Mouse (Mus musculus) forebrain, embryonic 11.5 days (tissue): Measurements from ENCODE around the gene Sgpp2. TPM values are rescaled to one million over a fixed set of nuclear protein-coding genes. Genes with fewer than 3 reads are reported as not detected.

ENCODE experiments used
- ATAC-seq: fragments of 200-750 bp; cut with Nextera tagmentation; replicated peaks from 2 replicates; pipeline ENCODE4 v1.8.0; 2017; ENCODE audit warnings: moderate TSS enrichment; ENCODE audit not compliant: low FRiP score
- DNase-seq: peaks from one replicate; pipeline ENCODE4 v3.0.0-alpha.2; 2017; ENCODE audit warnings: low spot score
- H3K27ac ChIP-seq: fragments of 300-500 bp; sonication (generic); 2 replicates; pipeline ENCODE4 v1.5.1; 2014; ENCODE audit warnings: low read depth, low read length
- H3K27me3 ChIP-seq: fragments of 300-500 bp; sonication (generic); 2 replicates; pipeline ENCODE4 v1.6.1; 2014; ENCODE audit warnings: mild to moderate bottlenecking, low read length, mixed read lengths; ENCODE audit not compliant: control insufficient read depth, insufficient read depth
- H3K36me3 ChIP-seq: fragments of 300-500 bp; sonication (generic); 2 replicates; pipeline ENCODE4 v1.6.1; 2014; ENCODE audit warnings: mild to moderate bottlenecking, low read length, moderate library complexity, mixed read lengths; ENCODE audit not compliant: control insufficient read depth, insufficient read depth
- H3K4me1 ChIP-seq: fragments of 300-500 bp; sonication (generic); replicated peaks from 2 replicates; pipeline ENCODE4 v1.6.1; 2014; ENCODE audit warnings: low read length, mixed read lengths; ENCODE audit not compliant: control insufficient read depth, insufficient read depth
- H3K4me2 ChIP-seq: fragments of 300-500 bp; sonication (generic); 2 replicates; pipeline ENCODE4 v1.6.1; 2014; ENCODE audit warnings: low read depth, mild to moderate bottlenecking, low read length, moderate library complexity, mixed read lengths; ENCODE audit not compliant: severe bottlenecking
- H3K4me3 ChIP-seq: fragments of 300-500 bp; sonication (generic); 2 replicates; pipeline ENCODE4 v1.5.1; 2014; ENCODE audit warnings: low read depth, low read length
- H3K9ac ChIP-seq: fragments of 300-500 bp; sonication (generic); 2 replicates; pipeline ENCODE4 v1.6.1; 2014; ENCODE audit warnings: low read length
- H3K9me3 ChIP-seq: fragments of 300-500 bp; sonication (generic); 2 replicates; pipeline ENCODE4 v1.6.1; 2016; ENCODE audit warnings: low read length, mixed read lengths; ENCODE audit not compliant: control insufficient read depth
- WGBS: fragments of 180-500 bp; shearing (Covaris S2); extraction: QIAGEN DNeasy Blood & Tissue Kit; methylation state at CpG from one replicate; pipeline ENCODE4 v1.1.7; 2014; 5-methylcytosine and 5-hydroxymethylcytosine counted together
- polyA plus RNA-seq: library from polyadenylated mRNA; unstranded; fragments of >200 nt; fragmentation: Nextera tagmentation; extraction: Ambion mirVana; gene quantifications from 2 replicates; pipeline ENCODE4 v1.2.1, GENCODE M21; 2014

Gene Sgpp2
- polyA plus RNA-seq, 1 experiment from 2014 or later = 3.2 TPM

DNA sequence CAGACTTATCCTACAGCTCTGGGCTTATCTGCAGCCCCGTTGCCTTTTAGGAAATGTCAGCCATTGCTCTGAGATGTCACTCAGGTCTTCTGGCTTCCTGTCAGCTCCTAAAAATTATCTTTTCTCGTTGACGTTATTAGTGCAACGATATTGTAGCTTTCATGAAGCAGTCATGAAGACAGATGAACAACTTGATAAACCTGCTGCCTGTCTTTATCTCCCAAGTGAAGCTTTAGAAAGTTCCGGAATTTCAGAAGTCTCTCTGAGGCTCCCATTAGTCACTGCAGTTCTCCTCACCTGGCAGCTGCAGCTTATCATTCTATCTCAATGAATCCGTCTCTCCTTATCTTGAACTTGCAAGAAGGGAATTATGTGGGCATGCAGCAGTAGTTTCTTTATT lies 13.9 kb downstream of the Sgpp2 start:
- Histone ChIP-seq H3K4me2 (no peak overlapping the region), H3K36me3 (no peaks in the 10 kb centered on the region), H3K9me3 (no peaks in the 10 kb centered on the region), H3K4me3 (no peak overlapping the region), H3K27me3 (no peaks in the 10 kb centered on the region), H3K9ac (no peak overlapping the region), H3K4me1 (no peaks in the 10 kb centered on the region), H3K27ac (no peak overlapping the region)
- 87% methylated on average over 6 of the region's 6 CpGs for WGBS
- ATAC-seq = no peak
- no peak for DNase-seq

- H3K4me3 ChIP-seq = no peak overlapping the region
- no peak overlapping the region for H3K4me2 ChIP-seq
- no peaks in the 10 kb centered on the region for H3K4me1 ChIP-seq
- 84% methylated on average over 6 of the region's 6 CpGs for WGBS
- no peak overlapping the region for H3K9ac ChIP-seq
- no peaks in the 10 kb centered on the region for H3K36me3 ChIP-seq
- no peak overlapping the region for H3K27ac ChIP-seq
- H3K27me3 ChIP-seq = no peaks in the 10 kb centered on the region
- ATAC-seq (no peak), DNase-seq (no peak)
- H3K9me3 ChIP-seq = no peaks in the 10 kb centered on the region
Measured at GRCm38 (mm10) chr1:78325851-78326250, 15.7 kb downstream of the Sgpp2 start.

DNA sequence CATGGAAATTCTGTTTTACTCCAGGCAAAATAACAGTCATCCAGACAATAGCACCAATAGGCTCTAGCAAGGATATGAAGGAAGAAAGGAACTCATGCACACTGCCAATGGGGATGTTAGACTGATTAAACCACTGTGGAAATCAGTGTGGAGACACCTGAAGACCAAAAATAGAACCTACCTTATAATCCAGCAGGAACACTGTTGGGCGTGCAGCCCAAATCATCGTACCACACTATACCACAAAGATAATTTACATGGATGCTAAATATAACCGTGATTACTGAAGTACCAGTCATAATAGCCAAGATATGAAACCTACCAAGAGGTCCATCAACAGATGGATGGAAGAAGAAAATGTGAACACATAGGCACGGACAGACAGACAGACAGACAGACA lies 18.5 kb downstream of the Sgpp2 start:
- DNase-seq (no peak), ATAC-seq (no peak)
- Histone ChIP-seq H3K4me1 (no peaks in the 10 kb centered on the region), H3K9ac (no peak overlapping the region), H3K4me2 (no peak overlapping the region), H3K27ac (no peak overlapping the region), H3K4me3 (no peak overlapping the region), H3K36me3 (no peaks in the 10 kb centered on the region), H3K27me3 (no peaks in the 10 kb centered on the region), H3K9me3 (no peaks in the 10 kb centered on the region)
- WGBS = 86% methylated on average over 4 of the region's 4 CpGs

DNA sequence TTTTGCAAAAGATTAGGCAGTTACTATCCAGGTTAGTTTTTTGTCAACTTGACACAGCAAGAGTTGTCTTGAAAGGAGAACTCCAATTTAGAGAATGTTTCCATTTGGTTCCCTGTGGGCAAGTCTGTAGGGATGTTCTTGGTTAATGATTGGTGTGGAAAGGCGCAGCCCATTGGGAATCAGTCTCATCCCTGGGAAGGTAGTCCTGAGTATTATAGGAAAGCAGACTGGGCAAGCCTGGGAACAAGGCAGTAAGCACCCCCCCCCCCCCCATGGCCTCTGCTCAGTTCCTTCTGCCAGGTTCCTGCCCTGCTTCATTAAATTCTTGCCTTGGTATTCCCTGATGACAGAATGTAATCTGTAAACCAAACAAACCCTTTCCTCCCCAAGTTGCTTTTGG lies 19.7 kb downstream of the Sgpp2 start:
- WGBS = 81% methylated on average over 1 of the region's 1 CpGs
- no peaks in the 10 kb centered on the region for H3K36me3 ChIP-seq

GRCm38 (mm10) chr1:78330620-78331158 lies 20.5 kb downstream of the Sgpp2 start:
- H3K36me3 ChIP-seq = no peaks in the 10 kb centered on the region
- ATAC-seq = no peak
- no peak overlapping the region for H3K4me2 ChIP-seq
- no peak overlapping the region for H3K9ac ChIP-seq
- no peaks in the 10 kb centered on the region for H3K9me3 ChIP-seq
- H3K27ac ChIP-seq = no peak overlapping the region
- H3K4me1 ChIP-seq = no peaks in the 10 kb centered on the region
- WGBS = 91% methylated on average over 5 of the region's 5 CpGs
- DNase-seq = no peak
- no peak overlapping the region for H3K4me3 ChIP-seq
- H3K27me3 ChIP-seq = no peaks in the 10 kb centered on the region

More for the DNA sequence above, 19.7 kb downstream of the Sgpp2 start:
- Histone ChIP-seq H3K4me3 (no peak overlapping the region), H3K4me2 (no peak overlapping the region), H3K27ac (no peak overlapping the region), H3K9me3 (no peaks in the 10 kb centered on the region), H3K9ac (no peak overlapping the region), H3K27me3 (no peaks in the 10 kb centered on the region), H3K4me1 (no peaks in the 10 kb centered on the region)
- ATAC-seq (no peak), DNase-seq (no peak)

DNA sequence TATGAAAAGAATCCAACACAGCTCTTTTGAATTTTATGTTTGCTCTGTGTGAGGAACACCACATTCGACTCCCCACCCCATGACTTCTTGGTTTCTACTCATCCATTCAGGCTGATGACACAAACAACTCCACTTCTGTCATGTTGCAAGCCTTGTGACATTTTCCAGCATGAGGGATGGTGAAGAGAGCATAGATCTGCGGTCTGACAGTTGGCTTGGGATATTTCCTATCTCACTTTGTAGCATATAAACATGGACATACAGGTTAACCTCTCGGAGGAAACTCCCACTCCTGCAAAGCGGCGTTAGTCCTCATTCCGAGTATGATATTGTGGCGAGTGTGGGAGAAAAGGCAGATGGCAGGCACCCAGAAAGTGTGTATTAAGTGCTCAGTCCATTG lies 27.6 kb downstream of the Sgpp2 start:
- H3K27me3 ChIP-seq = no peaks in the 10 kb centered on the region
- H3K4me3 ChIP-seq = no peak overlapping the region
- H3K4me1 ChIP-seq = no peaks in the 10 kb centered on the region
- no peak overlapping the region for H3K27ac ChIP-seq
- ATAC-seq (no peak), DNase-seq (no peak)
- H3K36me3 ChIP-seq = no peaks in the 10 kb centered on the region
- H3K4me2 ChIP-seq = no peak overlapping the region
- H3K9ac ChIP-seq = no peak overlapping the region
- WGBS = 82% methylated on average over 7 of the region's 7 CpGs
- H3K9me3 ChIP-seq = no peaks in the 10 kb centered on the region

DNA sequence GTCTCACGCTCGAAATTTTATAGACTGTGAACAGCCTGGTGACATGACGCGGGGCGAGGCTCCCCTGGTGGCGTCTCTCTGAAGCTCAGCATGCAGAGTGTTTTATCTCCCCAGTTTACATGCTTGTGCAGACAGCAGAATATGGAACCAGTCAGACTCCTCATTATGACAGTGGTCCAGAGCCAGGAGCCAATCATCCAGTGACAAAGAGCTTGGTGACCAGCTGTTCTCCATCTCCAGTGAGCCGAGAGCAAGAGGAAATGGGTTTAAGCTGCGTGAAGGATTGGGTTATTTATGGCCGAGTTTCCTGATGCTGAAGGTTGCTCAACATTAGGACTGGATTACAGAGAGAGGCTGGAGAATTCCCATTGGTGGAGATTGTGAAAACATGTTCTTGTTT lies 28.1 kb downstream of the Sgpp2 start:
- Histone ChIP-seq H3K27ac (no peak overlapping the region), H3K4me2 (no peak overlapping the region), H3K27me3 (no peaks in the 10 kb centered on the region), H3K4me3 (no peak overlapping the region), H3K4me1 (no peaks in the 10 kb centered on the region), H3K9me3 (no peaks in the 10 kb centered on the region), H3K9ac (no peak overlapping the region), H3K36me3 (no peaks in the 10 kb centered on the region)
- 46% methylated on average over 9 of the region's 9 CpGs for WGBS
- ATAC-seq = peak; percentile 44; the same call in 1 of the 2 replicates
- DNase-seq = no peak

DNA sequence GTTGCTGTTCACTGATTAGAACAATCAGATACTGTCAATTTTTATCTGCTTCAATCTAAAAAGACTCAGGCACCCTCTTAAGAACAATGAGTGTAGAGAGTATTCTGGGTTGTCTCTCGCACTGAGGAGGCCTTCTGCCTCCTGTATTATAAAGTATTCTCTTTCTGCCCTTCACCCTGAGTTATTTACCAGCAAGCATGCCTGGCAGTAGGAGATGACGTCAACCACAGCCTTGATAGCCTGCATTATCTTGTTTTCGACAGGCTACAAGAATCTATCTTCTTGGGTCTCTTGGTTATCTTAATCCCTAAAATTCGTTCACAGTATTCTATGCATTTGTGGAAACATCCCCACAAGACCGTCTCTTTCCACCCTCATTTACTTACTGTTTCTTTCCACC lies 29.8 kb downstream of the Sgpp2 start:
- Histone ChIP-seq H3K4me3 (no peak overlapping the region), H3K9me3 (no peaks in the 10 kb centered on the region), H3K4me1 (no peaks in the 10 kb centered on the region), H3K27me3 (no peaks in the 10 kb centered on the region), H3K9ac (no peak overlapping the region), H3K36me3 (no peaks in the 10 kb centered on the region), H3K27ac (no peak overlapping the region), H3K4me2 (no peak overlapping the region)
- no peak for DNase-seq
- ATAC-seq = no peak
- WGBS = 85% methylated on average over 5 of the region's 5 CpGs

DNA sequence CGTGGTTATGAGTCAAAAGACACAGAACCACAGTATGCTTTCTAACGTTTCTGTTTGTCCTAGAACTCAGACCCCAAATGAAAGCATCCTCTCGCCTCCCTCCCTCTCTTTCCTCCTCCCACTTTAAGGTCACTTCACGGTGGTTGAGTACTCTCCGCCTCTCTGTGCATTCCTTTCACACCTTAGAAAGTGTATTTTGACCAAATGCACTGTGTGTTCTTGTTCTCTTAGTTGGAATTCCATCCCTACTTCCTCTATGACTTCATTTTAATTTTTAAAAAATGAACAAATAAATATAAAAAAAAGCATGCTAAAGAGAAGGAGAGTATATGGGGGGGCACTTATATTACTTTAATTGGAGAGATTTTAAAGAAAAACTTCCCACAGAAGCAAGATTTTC lies 30.4 kb downstream of the Sgpp2 start:
- Histone ChIP-seq H3K4me1 (no peaks in the 10 kb centered on the region), H3K27ac (no peak overlapping the region), H3K9ac (no peak overlapping the region), H3K4me3 (no peak overlapping the region), H3K9me3 (no peaks in the 10 kb centered on the region), H3K4me2 (no peak overlapping the region), H3K27me3 (no peaks in the 10 kb centered on the region), H3K36me3 (no peaks in the 10 kb centered on the region)
- DNase-seq (no peak), ATAC-seq (no peak)
- WGBS = 69% methylated on average over 5 of the region's 5 CpGs
